Mouse (Mus musculus) lung, adult 2 months (tissue): ENCODE data around the gene Cd200.

Experiments
- CTCF ChIP-seq: fragments of 200-500 bp; IDR thresholded peaks from 2 replicates; pipeline ENCODE4 v1.5.1; 2011; ENCODE audit warnings: mild to moderate bottlenecking, low read length, control low read depth; ENCODE audit not compliant: insufficient read depth
- POLR2A ChIP-seq: fragments of 200-500 bp; IDR thresholded peaks from 2 replicates; pipeline ENCODE4 v1.6.1; 2011; ENCODE audit warnings: low read depth, mild to moderate bottlenecking, control low read depth, low read length, borderline replicate concordance; ENCODE audit errors: extremely low read depth

DNA sequence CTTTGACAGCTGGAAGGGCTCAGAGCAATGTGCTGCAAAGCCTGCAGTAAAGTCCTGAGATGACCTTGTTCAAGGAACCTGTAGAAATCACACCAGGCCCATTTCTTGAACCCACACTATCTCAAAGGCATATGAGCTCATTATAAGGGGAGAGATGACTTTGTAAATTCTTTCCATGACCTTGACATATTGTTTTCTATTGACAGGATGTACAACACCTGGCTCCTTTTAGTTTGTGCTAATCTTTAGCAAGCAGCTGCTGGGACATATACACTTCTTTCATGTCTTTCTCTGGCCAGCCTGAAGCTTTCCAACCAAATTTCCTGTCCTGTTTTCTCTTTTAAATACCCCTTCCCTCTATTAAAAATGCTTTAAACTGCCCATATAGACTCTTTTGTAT, 47.4 kb downstream of the Cd200 start:
- TF ChIP-seq CTCF (no peak), POLR2A (no peak)
